Mouse (Mus musculus) left cerebral cortex, postnatal 25 days (tissue): ENCODE measurements at regions not wholly inside any gene's neighbourhood (a gene's known extent, or its start where the extent isn't known, plus 50 kb on each side); places are given as distances from the start of the nearest gene placed in this dataset.

ENCODE experiments used
- DNase-seq, 2 experiments: peaks; one replicate each; pipeline ENCODE4 v3.0.0; 2022; ENCODE audit warnings: low spot score in 2 of 2, mixed read lengths in 1 of 2
- intact Hi-C: fragments of 180-260 bp; cut with DNase I; formaldehyde crosslinking; loops from one replicate; pipeline ENCODE4 v1.15.1; 2025

GRCm38 (mm10) chrX:61482725-61483124 lies 226.6 kb upstream of the Ldoc1 start:
- intact Hi-C loops: no loop called here
- DNase-seq: peak in 1 of 2 experiments; percentile 5
